Comparison of ENCODE assay signal across 8 mouse cellular contexts in the genomic region with DNA sequence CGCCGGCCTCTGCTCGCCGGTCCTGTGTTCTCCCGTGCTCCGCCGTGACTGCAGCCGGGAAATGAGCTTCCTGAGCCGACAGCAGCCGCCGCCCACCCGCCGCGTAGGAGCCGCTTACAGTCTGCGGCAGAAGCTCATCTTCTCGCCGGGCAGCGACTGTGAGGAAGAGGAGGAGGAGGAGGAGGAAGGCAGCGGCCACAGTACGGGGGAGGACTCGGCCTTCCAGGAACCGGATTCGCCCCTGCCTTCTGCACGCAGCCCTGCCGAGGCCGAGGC. TPM values are rescaled to one million over a fixed set of nuclear protein-coding genes. Genes with fewer than 3 reads are reported as not detected.
DNase-seq lines count a peak whose midpoint lies in the region; ATAC-seq and TF ChIP-seq lines count a peak whose summit lies in the region.

No protein-coding gene starts in this region.

- H3K4me2 ChIP-seq in kidney, embryonic 14.5 days (replicated peaks; ENCODE audit: low read depth, low read length): peak overlapping the region; percentile 79
- H3K4me2 ChIP-seq in liver, embryonic 11.5 days: peak overlapping the region; percentile 70

- H3K36me3 ChIP-seq in kidney, embryonic 14.5 days (ENCODE audit: control insufficient read depth, insufficient read depth, low read length): peaks cover 11% of the 10 kb centered on the region
- H3K36me3 ChIP-seq in ES-E14 (ENCODE audit: control insufficient read depth, insufficient read depth, low read length, poor library complexity, severe bottlenecking): peaks cover 5% of the 10 kb centered on the region
- H3K36me3 ChIP-seq in forebrain, embryonic 10.5 days (replicated peaks): peaks cover 28% of the 10 kb centered on the region
- peaks cover 6% of the 10 kb centered on the region for H3K36me3 ChIP-seq in liver, embryonic 11.5 days (ENCODE audit: control insufficient read depth, insufficient read depth, low read length)

- WGBS in kidney, embryonic 14.5 days: under 1% methylated on average over 23 of the region's 27 CpGs
- under 1% methylated on average over 27 of the region's 27 CpGs for WGBS in forebrain, embryonic 10.5 days
- WGBS in liver, embryonic 11.5 days: under 1% methylated on average over 27 of the region's 27 CpGs

- DNase-seq in kidney, postnatal 10 days: no peak
- DNase-seq in ES-E14 (ENCODE audit: low read depth, low spot score): no peak
- no peak for DNase-seq in forebrain, embryonic 10.5 days (ENCODE audit: extremely low spot score, low spot score)
- DNase-seq in liver, embryonic 11.5 days (ENCODE audit: low spot score): no peak
- no peak for DNase-seq in urinary bladder, adult 2 months (ENCODE audit: low spot score)
- no peak for DNase-seq in adrenal gland, adult (ENCODE audit: inconsistent age in 2 of 2, low spot score in 1 of 2)

- no peaks in the 10 kb centered on the region for H3K9me3 ChIP-seq in kidney, embryonic 14.5 days (ENCODE audit: control insufficient read depth, low read length)
- no peaks in the 10 kb centered on the region for H3K9me3 ChIP-seq in ES-E14 (ENCODE audit: control insufficient read depth, insufficient read depth, low read depth, low read length)
- no peaks in the 10 kb centered on the region for H3K9me3 ChIP-seq in forebrain, embryonic 10.5 days
- H3K9me3 ChIP-seq in liver, embryonic 11.5 days (ENCODE audit: control insufficient read depth, low read length): no peaks in the 10 kb centered on the region

- H3K27me3 ChIP-seq in kidney, embryonic 14.5 days (ENCODE audit: control insufficient read depth, insufficient read depth, low read length): no peaks in the 10 kb centered on the region
- no peaks in the 10 kb centered on the region for H3K27me3 ChIP-seq in forebrain, embryonic 10.5 days (ENCODE audit: poor library complexity, severe bottlenecking)
- no peaks in the 10 kb centered on the region for H3K27me3 ChIP-seq in liver, embryonic 11.5 days (replicated peaks; ENCODE audit: control insufficient read depth, insufficient read depth, low read length)

- in situ Hi-C loops in ES-E14 (cut with MboI; ENCODE audit: low sequenced_read_pairs in 2 of 2, unreplicated experiment in 2 of 2): no loop called here

- peak overlapping the region; percentile 97 for H3K4me3 ChIP-seq in kidney, embryonic 14.5 days (ENCODE audit: low read length)
- H3K4me3 ChIP-seq in ES-E14 (ENCODE audit: insufficient read depth in 1 of 2, low read depth in 1 of 2, low read length in 2 of 2, poor library complexity in 1 of 2, severe bottlenecking in 1 of 2): peak overlapping the region; percentile 90 to 100
- peak overlapping the region; percentile 98 for H3K4me3 ChIP-seq in forebrain, embryonic 10.5 days
- H3K4me3 ChIP-seq in liver, embryonic 11.5 days (ENCODE audit: low read depth, low read length): peak overlapping the region; percentile 99

- ATAC-seq in kidney, embryonic 14.5 days (ENCODE audit: low FRiP score, low TSS enrichment): no peak
- no peak; the same call in 1 of the 2 replicates for ATAC-seq in liver, embryonic 11.5 days (replicated peaks; ENCODE audit: low FRiP score)
- ATAC-seq in cerebellum, adult (ENCODE audit: insufficient number of reproducible peaks, low FRiP score, low TSS enrichment): no peak; the same call in 1 of the 2 replicates

- peak overlapping the region; percentile 97 for H3K27ac ChIP-seq in kidney, embryonic 14.5 days (ENCODE audit: low read depth, low read length)
- peak overlapping the region; percentile 90 for H3K27ac ChIP-seq in ES-E14 (ENCODE audit: insufficient read depth, low read depth, low read length, poor library complexity, severe bottlenecking)
- peak overlapping the region; percentile 98 for H3K27ac ChIP-seq in forebrain, embryonic 10.5 days
- H3K27ac ChIP-seq in liver, embryonic 11.5 days (ENCODE audit: low read depth, low read length): peak overlapping the region; percentile 96

- peaks cover 8% of the 10 kb centered on the region for H3K4me1 ChIP-seq in kidney, embryonic 14.5 days (ENCODE audit: control insufficient read depth, insufficient read depth, low read length)
- peaks cover 0 to 8% of the 10 kb centered on the region in 2 experiments; a peak in 2 of 4 replicates for H3K4me1 ChIP-seq in ES-E14 (ENCODE audit: control insufficient read depth in 2 of 2, insufficient read depth in 2 of 2, low read length in 2 of 2, poor library complexity in 1 of 2)
- H3K4me1 ChIP-seq in forebrain, embryonic 10.5 days: peaks cover 29% of the 10 kb centered on the region
- peaks cover 14% of the 10 kb centered on the region; the same call in 1 of the 2 replicates for H3K4me1 ChIP-seq in liver, embryonic 11.5 days (replicated peaks; ENCODE audit: control insufficient read depth, insufficient read depth, low read length)

- peak overlapping the region; percentile 97 for H3K9ac ChIP-seq in kidney, embryonic 14.5 days (ENCODE audit: low read depth, low read length)
- peak overlapping the region; percentile 93 for H3K9ac ChIP-seq in ES-E14 (ENCODE audit: insufficient read depth, low read depth, low read length, poor library complexity, severe bottlenecking)
- H3K9ac ChIP-seq in liver, embryonic 11.5 days (ENCODE audit: low read depth, low read length): peak overlapping the region; percentile 97

TF ChIP-seq in ES-E14, 5 proteins besides CTCF, POLR2A, EP300 and RAD21:
- no peak for TF ChIP-seq MAFK (IDR thresholded peaks at IDR 0.05; ENCODE audit: insufficient read depth, low read depth, low read length)
- no peak; the same call in 1 of the 2 replicates for TF ChIP-seq HCFC1 (IDR thresholded peaks at IDR 0.05; ENCODE audit: borderline replicate concordance, insufficient read depth, low read length)
- no peak for TF ChIP-seq ZC3H11A (IDR thresholded peaks at IDR 0.05; ENCODE audit: borderline replicate concordance, low read depth, low read length)
- no peak for TF ChIP-seq ZNF384 (IDR thresholded peaks at IDR 0.05; ENCODE audit: low read depth, low read length)
- no peak for TF ChIP-seq CHD2 (IDR thresholded peaks at IDR 0.05; ENCODE audit: low read depth, low read length)

RNA-seq across cellular contexts. Expression of a gene that starts 0.4 kb away (rescaled TPM):
- 29.4 and 35.7 TPM in 2 replicates for polyA plus RNA-seq in kidney, embryonic 14.5 days (2014; fragmentation: Nextera tagmentation; extraction: Ambion mirVana)
- 16.5 and 16.7 TPM in 2 replicates for total RNA-seq in ES-E14 (2012; rRNA removed)
- polyA plus RNA-seq in forebrain, embryonic 10.5 days (2016; fragmentation: Nextera tagmentation; extraction: Ambion mirVana): 28.9 and 29.0 TPM in 2 replicates
- polyA plus RNA-seq in liver, embryonic 11.5 days (2014; fragmentation: Nextera tagmentation; extraction: Ambion mirVana): 26.5 and 28.0 TPM in 2 replicates
- polyA plus RNA-seq in urinary bladder, adult 2 months (2012; rRNA removed): 13.5 and 13.6 TPM in 2 replicates
